Mouse (Mus musculus) myocyte (in vitro differentiated cells): Measurements from ENCODE around the gene Cyp4f15. TPM values are rescaled to one million over a fixed set of nuclear protein-coding genes. Genes with fewer than 3 reads are reported as not detected.
"Not testable (repeated sequence)": the region's sequence is repeated elsewhere in the genome, so short reads cannot be mapped to it uniquely, and the experiment has no call there.

Experiments
- H3K27me3 ChIP-seq: one replicate; pipeline ENCODE4 v1.6.1; 2011; ENCODE audit not compliant: control insufficient read depth, insufficient read depth, insufficient read length
- H3K36me3 ChIP-seq: one replicate; pipeline ENCODE4 v1.6.1; 2011; ENCODE audit not compliant: control insufficient read depth, insufficient read depth
- H3K4me2 ChIP-seq: one replicate; pipeline ENCODE4 v1.6.1; 2011; ENCODE audit warnings: low read depth, control low read depth
- H3K4me3 ChIP-seq: one replicate; pipeline ENCODE4 v1.5.1; 2011; ENCODE audit warnings: mild to moderate bottlenecking, control low read depth, moderate library complexity
- H3K79me2 ChIP-seq: one replicate; pipeline ENCODE4 v1.6.1; 2011; ENCODE audit not compliant: control insufficient read depth, insufficient read depth
- H3ac ChIP-seq: one replicate; pipeline ENCODE4 v1.6.1; 2011; ENCODE audit not compliant: control insufficient read depth, insufficient read length
- CEBPB ChIP-seq: IDR thresholded peaks from 2 replicates; pipeline ENCODE4 v1.6.1; 2011; ENCODE audit warnings: mild to moderate bottlenecking, moderate library complexity; ENCODE audit not compliant: poor library complexity, insufficient read depth, severe bottlenecking
- E2F4 ChIP-seq: IDR thresholded peaks from one replicate; pipeline ENCODE4 v1.6.1; 2011; ENCODE audit warnings: mild to moderate bottlenecking, control low read depth, moderate library complexity; ENCODE audit not compliant: insufficient read depth
- MAX ChIP-seq: IDR thresholded peaks from one replicate; pipeline ENCODE4 v1.6.1; 2011; ENCODE audit warnings: low read depth, mild to moderate bottlenecking, control low read depth
- MYOD1 ChIP-seq, 3 experiments: IDR thresholded peaks; one replicate each; pipeline ENCODE4 v1.6.1; 2011; ENCODE audit warnings: control low read depth in 2 of 3, low read depth in 2 of 3, mild to moderate bottlenecking in 2 of 3, moderate library complexity in 1 of 3; ENCODE audit not compliant: insufficient read length in 2 of 3, control insufficient read depth in 1 of 3
- MYOG ChIP-seq, 3 experiments: IDR thresholded peaks; one replicate each; pipeline ENCODE4 v1.6.1; 2011; ENCODE audit warnings: control low read depth in 2 of 3, low read depth in 2 of 3, mild to moderate bottlenecking in 2 of 3; ENCODE audit not compliant: insufficient read length in 2 of 3, control insufficient read depth in 1 of 3, insufficient read depth in 1 of 3
- POLR2A ChIP-seq: IDR thresholded peaks from one replicate; pipeline ENCODE4 v1.6.1; 2011; ENCODE audit warnings: low read depth, mild to moderate bottlenecking, control low read depth, moderate library complexity; ENCODE audit not compliant: insufficient read length
- POLR2AphosphoS2 ChIP-seq: IDR thresholded peaks from one replicate; pipeline ENCODE4 v1.6.1; 2011; ENCODE audit warnings: low read depth, control low read depth; ENCODE audit not compliant: insufficient read length
- REST ChIP-seq: IDR thresholded peaks from one replicate; pipeline ENCODE4 v1.6.1; 2011; ENCODE audit warnings: mild to moderate bottlenecking, control low read depth, moderate library complexity; ENCODE audit not compliant: insufficient read depth, insufficient read length
- SRF ChIP-seq: IDR thresholded peaks from one replicate; pipeline ENCODE4 v1.6.1; 2011; ENCODE audit warnings: low read depth; ENCODE audit not compliant: control insufficient read depth, insufficient read length
- TCF12 ChIP-seq: IDR thresholded peaks from one replicate; pipeline ENCODE4 v1.6.1; 2011; ENCODE audit warnings: mild to moderate bottlenecking, control low read depth; ENCODE audit not compliant: poor library complexity, insufficient read depth, severe bottlenecking
- TCF3 ChIP-seq: IDR thresholded peaks from one replicate; pipeline ENCODE4 v1.6.1; 2011; ENCODE audit warnings: low read depth, control low read depth; ENCODE audit not compliant: insufficient read length
- USF1 ChIP-seq: IDR thresholded peaks from one replicate; pipeline ENCODE4 v1.6.1; 2011; ENCODE audit warnings: low read depth, mild to moderate bottlenecking, control low read depth, moderate library complexity
- polyA plus RNA-seq: library from polyadenylated mRNA; unstranded; fragments of >200 nt; fragmentation: generic; extraction: Trizol; gene quantifications from one replicate; pipeline ENCODE4 v1.2.1, GENCODE M21; 2012; ENCODE audit warnings: missing spikeins

Cyp4f15 gene
- polyA plus RNA-seq, 1 experiment: not detected

- Histone ChIP-seq H3ac (no peak overlapping the region), H3K4me2 (no peak overlapping the region), H3K27me3 (no peaks in the 10 kb centered on the region), H3K36me3 (no peaks in the 10 kb centered on the region), H3K79me2 (no peaks in the 10 kb centered on the region), H3K4me3 (no peak overlapping the region)
- TF ChIP-seq USF1: no peak
- TF ChIP-seq TCF12: no peak
- no peak for TF ChIP-seq REST
These were observed 9.3 kb upstream of the Cyp4f15 start for GRCm38 (mm10) chr17:32676040-32676635.

GRCm38 (mm10) chr17:32680404-32680803 is 5.0 kb upstream of the Cyp4f15 start:
- TF ChIP-seq E2F4 (no peak), TCF12 (no peak), POLR2AphosphoS2 (no peak), REST (no peak), SRF (no peak), POLR2A (no peak), MYOD1 (IDR thresholded peaks at IDR 0.05; ENCODE audit: control insufficient read depth in 1 of 3, insufficient read length in 2 of 3, low read depth in 2 of 3) (no peak)

GRCm38 (mm10) chr17:32686722-32687121 is 1.3 kb downstream of the Cyp4f15 start:
- Histone ChIP-seq H3K36me3 (no peaks in the 10 kb centered on the region), H3K4me2 (no peak overlapping the region)
- TF ChIP-seq TCF3: no peak
- TF ChIP-seq MYOG (IDR thresholded peaks at IDR 0.05; ENCODE audit: control insufficient read depth in 1 of 3, insufficient read depth in 1 of 3, insufficient read length in 2 of 3, low read depth in 2 of 3): no peak
- no peak for TF ChIP-seq MAX
- no peak for TF ChIP-seq POLR2AphosphoS2
- no peak for TF ChIP-seq CEBPB
- TF ChIP-seq SRF: no peak
- no peak for TF ChIP-seq USF1
- no peak for TF ChIP-seq TCF12
- no peak for TF ChIP-seq REST

More at GRCm38 (mm10) chr17:32680404-32680803, 5.0 kb upstream of the Cyp4f15 start:
- no peaks in the 10 kb centered on the region for H3K36me3 ChIP-seq
- H3K27me3 ChIP-seq: no peaks in the 10 kb centered on the region
- H3K4me2 ChIP-seq: no peak overlapping the region
- no peak overlapping the region for H3ac ChIP-seq
- H3K4me3 ChIP-seq: no peak overlapping the region
- H3K79me2 ChIP-seq: no peaks in the 10 kb centered on the region

GRCm38 (mm10) chr17:32690959-32691358 is 5.5 kb downstream of the Cyp4f15 start:
- Histone ChIP-seq H3K36me3 (no peaks in the 10 kb centered on the region), H3K79me2 (no peaks in the 10 kb centered on the region), H3K4me3 (no peak overlapping the region), H3K4me2 (no peak overlapping the region), H3K27me3 (no peaks in the 10 kb centered on the region), H3ac (no peak overlapping the region)
- TF ChIP-seq E2F4 (no peak), TCF3 (no peak), REST (no peak), USF1 (no peak), TCF12 (no peak), CEBPB (no peak), MAX (no peak), POLR2A (no peak), MYOG (IDR thresholded peaks at IDR 0.05; ENCODE audit: control insufficient read depth in 1 of 3, insufficient read depth in 1 of 3, insufficient read length in 2 of 3, low read depth in 2 of 3) (no peak), POLR2AphosphoS2 (no peak), MYOD1 (IDR thresholded peaks at IDR 0.05; ENCODE audit: control insufficient read depth in 1 of 3, insufficient read length in 2 of 3, low read depth in 2 of 3) (no peak), SRF (no peak)

More at GRCm38 (mm10) chr17:32686722-32687121, 1.3 kb downstream of the Cyp4f15 start:
- H3ac ChIP-seq: no peak overlapping the region
- H3K79me2 ChIP-seq: no peaks in the 10 kb centered on the region
- no peak overlapping the region for H3K4me3 ChIP-seq
- no peaks in the 10 kb centered on the region for H3K27me3 ChIP-seq

GRCm38 (mm10) chr17:32702826-32703225 is 17.4 kb downstream of the Cyp4f15 start:
- Histone ChIP-seq H3K4me3 (no peak overlapping the region), H3ac (no peak overlapping the region), H3K4me2 (no peak overlapping the region), H3K79me2 (no peaks in the 10 kb centered on the region), H3K27me3 (no peaks in the 10 kb centered on the region), H3K36me3 (no peaks in the 10 kb centered on the region)
- TF ChIP-seq POLR2AphosphoS2 (no peak), E2F4 (no peak), CEBPB (no peak), POLR2A (no peak), USF1 (no peak), MAX (no peak), TCF3 (no peak), MYOD1 (IDR thresholded peaks at IDR 0.05; ENCODE audit: control insufficient read depth in 1 of 3, insufficient read length in 2 of 3, low read depth in 2 of 3) (no peak), TCF12 (no peak), MYOG (IDR thresholded peaks at IDR 0.05; ENCODE audit: control insufficient read depth in 1 of 3, insufficient read depth in 1 of 3, insufficient read length in 2 of 3, low read depth in 2 of 3) (no peak), SRF (no peak)

- H3ac ChIP-seq, H3K36me3 ChIP-seq, H3K4me2 ChIP-seq, H3K4me3 ChIP-seq, H3K79me2 ChIP-seq, H3K27me3 ChIP-seq: not testable (repeated sequence)
These were observed 25.1 kb downstream of the Cyp4f15 start for GRCm38 (mm10) chr17:32710541-32710940.

- H3K27me3 ChIP-seq, H3K36me3 ChIP-seq, H3ac ChIP-seq, H3K4me3 ChIP-seq, H3K4me2 ChIP-seq, H3K79me2 ChIP-seq: not testable (repeated sequence)
These were observed 36.7 kb downstream of the Cyp4f15 start for GRCm38 (mm10) chr17:32722151-32722550.
